Mouse (Mus musculus) thymus, adult 2 months (tissue): ENCODE measurements around the gene Spata19. TPM values are rescaled to one million over a fixed set of nuclear protein-coding genes. Genes with fewer than 3 reads are reported as not detected.

Experiments used
- DNase-seq: peaks from one replicate; pipeline ENCODE4 v3.0.0; 2021
- H3K27ac ChIP-seq: fragments of 200-500 bp; 2 replicates; pipeline ENCODE4 v1.5.1; 2012; ENCODE audit warnings: low read length, control low read depth; ENCODE audit not compliant: control insufficient read depth, insufficient read depth
- H3K27me3 ChIP-seq: fragments of 200-500 bp; 2 replicates; pipeline ENCODE4 v1.6.1; 2012; ENCODE audit warnings: mild to moderate bottlenecking, low read length, moderate library complexity, mixed read lengths; ENCODE audit not compliant: control insufficient read depth, insufficient read depth
- H3K36me3 ChIP-seq: fragments of 200-500 bp; 2 replicates; pipeline ENCODE4 v1.6.1; 2012; ENCODE audit warnings: mild to moderate bottlenecking, low read length, moderate library complexity; ENCODE audit not compliant: control insufficient read depth, insufficient read depth
- H3K4me1 ChIP-seq: fragments of 200-500 bp; replicated peaks from 2 replicates; pipeline ENCODE4 v1.6.1; 2012; ENCODE audit warnings: low read length; ENCODE audit not compliant: control insufficient read depth, insufficient read depth
- H3K4me3 ChIP-seq: fragments of 200-500 bp; 2 replicates; pipeline ENCODE4 v1.5.1; 2012; ENCODE audit warnings: mild to moderate bottlenecking, low read length, control low read depth, moderate library complexity; ENCODE audit not compliant: control insufficient read depth, insufficient read depth
- CTCF ChIP-seq: fragments of 200-500 bp; IDR thresholded peaks from 2 replicates; pipeline ENCODE4 v1.5.1; 2012; ENCODE audit warnings: mild to moderate bottlenecking, control low read depth, low read length, moderate library complexity, borderline replicate concordance; ENCODE audit not compliant: control insufficient read depth, poor library complexity, insufficient read depth; ENCODE audit errors: extremely low read depth
- POLR2A ChIP-seq: fragments of 200-500 bp; IDR thresholded peaks from 2 replicates; pipeline ENCODE4 v1.6.1; 2012; ENCODE audit warnings: mild to moderate bottlenecking, low read length, control low read depth, moderate library complexity; ENCODE audit not compliant: control insufficient read depth, poor library complexity, insufficient read depth; ENCODE audit errors: extremely low read depth
- WGBS: fragments of 180-500 bp; shearing (Covaris S2); methylation state at CpG from one replicate; pipeline ENCODE4 v1.1.7; 2018; 5-methylcytosine and 5-hydroxymethylcytosine counted together
- polyA plus RNA-seq: library from polyadenylated mRNA; depleted of rRNA; stranded (reverse); fragments of >200 nt; gene quantifications from 2 replicates; pipeline ENCODE4 v1.2.3, GENCODE M21; 2012

The Spata19 gene
- polyA plus RNA-seq, 1 experiment = 0.43 TPM

GRCm38 (mm10) chr9:27401169-27401568 is 4.6 kb downstream of the Spata19 start:
- Histone ChIP-seq H3K27me3 (no peaks in the 10 kb centered on the region), H3K4me3 (no peak overlapping the region), H3K36me3 (no peaks in the 10 kb centered on the region), H3K4me1 (no peaks in the 10 kb centered on the region), H3K27ac (no peak overlapping the region)
- TF ChIP-seq POLR2A (no peak), CTCF (no peak)
- WGBS = 90% methylated on average over 4 of the region's 4 CpGs
- no peak for DNase-seq

- H3K27ac ChIP-seq = no peak overlapping the region
- no peaks in the 10 kb centered on the region for H3K36me3 ChIP-seq
- H3K4me3 ChIP-seq = no peak overlapping the region
- H3K27me3 ChIP-seq = no peaks in the 10 kb centered on the region
- TF ChIP-seq POLR2A (no peak), CTCF (no peak)
- no peak for DNase-seq
- H3K4me1 ChIP-seq = no peaks in the 10 kb centered on the region
Observed at GRCm38 (mm10) chr9:27409733-27410132, 13.1 kb downstream of the Spata19 start.

GRCm38 (mm10) chr9:27414058-27414460 is 17.5 kb downstream of the Spata19 start:
- no peaks in the 10 kb centered on the region for H3K36me3 ChIP-seq
- no peaks in the 10 kb centered on the region for H3K4me1 ChIP-seq
- no peaks in the 10 kb centered on the region for H3K27me3 ChIP-seq
- WGBS = 17% methylated on average over 11 of the region's 11 CpGs
- peak; percentile 4 for DNase-seq
- TF ChIP-seq POLR2A (no peak), CTCF (peak; percentile 49; the same call in 1 of the 2 replicates)
- H3K4me3 ChIP-seq = no peak overlapping the region
- no peak overlapping the region for H3K27ac ChIP-seq

- Histone ChIP-seq H3K4me1 (no peaks in the 10 kb centered on the region), H3K36me3 (no peaks in the 10 kb centered on the region), H3K4me3 (no peak overlapping the region), H3K27me3 (no peaks in the 10 kb centered on the region), H3K27ac (no peak overlapping the region)
- no peak for DNase-seq
- WGBS = 87% methylated on average over 4 of the region's 4 CpGs
- TF ChIP-seq POLR2A (no peak), CTCF (no peak)
Observed at GRCm38 (mm10) chr9:27424511-27424910, 27.9 kb downstream of the Spata19 start.

GRCm38 (mm10) chr9:27428552-27428951 is 32.0 kb downstream of the Spata19 start:
- WGBS = 70% methylated on average over 4 of the region's 4 CpGs
- no peaks in the 10 kb centered on the region for H3K36me3 ChIP-seq
- no peaks in the 10 kb centered on the region for H3K27me3 ChIP-seq
- H3K4me3 ChIP-seq = no peak overlapping the region
- no peak overlapping the region for H3K27ac ChIP-seq
- no peaks in the 10 kb centered on the region for H3K4me1 ChIP-seq
- no peak for TF ChIP-seq CTCF
- TF ChIP-seq POLR2A = no peak
- no peak for DNase-seq

- H3K4me1 ChIP-seq = no peaks in the 10 kb centered on the region
- H3K27me3 ChIP-seq = no peaks in the 10 kb centered on the region
- H3K27ac ChIP-seq = no peak overlapping the region
- WGBS = 90% methylated on average over 7 of the region's 7 CpGs
- no peak for DNase-seq
- H3K4me3 ChIP-seq = no peak overlapping the region
- TF ChIP-seq POLR2A (no peak), CTCF (no peak)
- H3K36me3 ChIP-seq = no peaks in the 10 kb centered on the region
Observed at GRCm38 (mm10) chr9:27433301-27433700, 36.7 kb downstream of the Spata19 start.

- Histone ChIP-seq H3K27me3 (no peaks in the 10 kb centered on the region), H3K36me3 (no peaks in the 10 kb centered on the region), H3K27ac (no peak overlapping the region), H3K4me3 (no peak overlapping the region), H3K4me1 (no peaks in the 10 kb centered on the region)
- no peak for DNase-seq
- TF ChIP-seq POLR2A = no peak
- TF ChIP-seq CTCF = no peak
- 85% methylated on average over 9 of the region's 9 CpGs for WGBS
Observed at GRCm38 (mm10) chr9:27435936-27436335, 39.3 kb downstream of the Spata19 start.
